Mouse (Mus musculus): ENCODE measurements at regions not wholly inside any gene's neighbourhood (a gene's known extent, or its start where the extent isn't known, plus 50 kb on each side); places are given as distances from the start of the nearest gene placed in this dataset.

DNA sequence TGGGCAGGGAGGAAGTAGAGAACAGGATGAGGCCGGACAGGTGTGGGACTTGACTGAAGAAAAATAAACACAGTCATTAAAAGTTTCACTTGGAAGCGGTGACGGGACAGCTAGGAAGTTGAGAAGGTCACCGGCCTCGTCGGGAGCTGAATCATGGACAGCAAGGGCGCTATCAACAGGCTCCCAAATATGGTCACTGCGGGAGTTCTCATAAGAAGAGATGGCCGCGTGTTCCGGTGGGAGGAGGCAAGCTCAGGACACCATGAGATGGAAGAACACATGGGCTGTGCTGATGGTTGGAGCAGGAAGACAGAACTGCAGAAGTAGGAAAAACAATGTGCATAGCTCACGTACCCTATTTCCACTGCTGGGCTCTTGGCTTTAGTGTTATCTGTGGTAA, 68.9 kb upstream of the Vldlr start:
- no peak overlapping the region for H3K4me3 ChIP-seq (replicated peaks)
- no peak overlapping the region for H3K9ac ChIP-seq
- WGBS (ENCODE audit: insufficient replicate concordance): 54% methylated on average over 12 of the region's 12 CpGs
- no peaks in the 10 kb centered on the region for H3K27me3 ChIP-seq
- no peaks in the 10 kb centered on the region for H3K9me3 ChIP-seq (replicated peaks)
- no peaks in the 10 kb centered on the region for H3K4me1 ChIP-seq (replicated peaks)
- ATAC-seq (ENCODE audit: insufficient read depth): no peak
- no peaks in the 10 kb centered on the region for H3K36me3 ChIP-seq (replicated peaks)
- no peak overlapping the region for H3K27ac ChIP-seq (replicated peaks)
- no peak overlapping the region for H3K4me2 ChIP-seq

DNA sequence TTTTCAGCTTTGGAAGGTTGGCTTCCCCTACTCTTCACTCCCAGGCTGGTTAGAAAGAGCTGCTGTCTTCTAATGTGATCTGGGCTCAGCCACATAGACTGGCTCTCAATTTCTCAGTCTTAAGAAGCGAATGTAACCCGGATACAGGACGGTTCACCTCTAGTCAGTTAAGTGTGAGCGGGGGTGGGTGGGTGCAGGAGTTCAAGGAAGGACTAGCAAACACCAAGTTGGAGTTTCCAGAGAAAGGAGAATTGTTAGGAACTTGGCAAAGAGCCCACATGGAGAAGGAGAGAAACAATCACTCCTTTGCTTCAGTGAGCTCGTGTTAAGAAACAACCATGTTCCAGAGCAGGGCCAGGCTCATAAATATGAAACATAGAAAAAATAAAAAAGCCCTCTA, 68.0 kb upstream of the Vldlr start:
- Histone ChIP-seq H3K4me1 (replicated peaks) (no peaks in the 10 kb centered on the region), H3K9me3 (replicated peaks) (no peaks in the 10 kb centered on the region), H3K27me3 (no peaks in the 10 kb centered on the region), H3K9ac (no peak overlapping the region), H3K27ac (replicated peaks) (no peak overlapping the region), H3K4me2 (no peak overlapping the region), H3K36me3 (replicated peaks) (no peaks in the 10 kb centered on the region), H3K4me3 (replicated peaks) (no peak overlapping the region)
- 57% methylated on average over 5 of the region's 5 CpGs for whole genome bisulfite sequencing (ENCODE audit: insufficient replicate concordance)
- ATAC-seq (ENCODE audit: insufficient read depth): no peak

GRCm38 (mm10) chr19:27149567-27149966, 66.7 kb upstream of the Vldlr start:
- no peak overlapping the region for H3K4me3 ChIP-seq (replicated peaks)
- H3K27me3 ChIP-seq: no peaks in the 10 kb centered on the region
- H3K9ac ChIP-seq: no peak overlapping the region
- no peaks in the 10 kb centered on the region for H3K36me3 ChIP-seq (replicated peaks)
- H3K4me2 ChIP-seq: no peak overlapping the region
- ATAC-seq (ENCODE audit: insufficient read depth): no peak
- no peaks in the 10 kb centered on the region for H3K4me1 ChIP-seq (replicated peaks)
- H3K9me3 ChIP-seq (replicated peaks): no peaks in the 10 kb centered on the region
- no peak overlapping the region for H3K27ac ChIP-seq (replicated peaks)
- WGBS (ENCODE audit: insufficient replicate concordance): 10% methylated on average over 4 of the region's 4 CpGs

DNA sequence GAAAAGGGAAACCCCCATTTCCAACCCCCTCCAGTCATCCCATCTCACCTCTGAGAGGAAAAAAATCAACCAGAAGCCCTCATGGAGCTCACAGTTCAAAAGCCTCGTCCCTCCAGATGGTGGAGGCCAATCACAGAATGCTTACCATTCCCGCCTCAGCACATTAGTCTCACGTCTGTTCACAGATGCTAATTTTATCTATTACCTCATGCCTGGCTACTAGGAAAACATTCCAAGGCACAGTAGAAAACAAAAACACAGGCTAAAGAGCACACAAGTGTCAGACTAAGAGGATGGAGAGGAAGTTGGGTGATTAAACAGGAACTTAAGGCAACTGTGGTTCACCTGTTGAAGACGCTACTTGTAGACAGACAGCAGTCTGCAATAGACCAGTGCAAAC, 54.4 kb upstream of the Vldlr start:
- H3K9ac ChIP-seq: no peak overlapping the region
- no peak for ATAC-seq (ENCODE audit: insufficient read depth)
- no peaks in the 10 kb centered on the region for H3K27me3 ChIP-seq
- 50% methylated on average over 4 of the region's 4 CpGs for WGBS (ENCODE audit: insufficient replicate concordance)
- no peak overlapping the region for H3K4me3 ChIP-seq (replicated peaks)
- H3K4me2 ChIP-seq: no peak overlapping the region
- no peaks in the 10 kb centered on the region for H3K4me1 ChIP-seq (replicated peaks)
- no peaks in the 10 kb centered on the region for H3K36me3 ChIP-seq (replicated peaks)
- H3K9me3 ChIP-seq (replicated peaks): no peaks in the 10 kb centered on the region
- no peak overlapping the region for H3K27ac ChIP-seq (replicated peaks)

All from liver, embryonic 15.5 days (tissue).